In genomic region chr17:36020191-36021073, GRCm38 (mm10) we compare ENCODE assay signal across 8 mouse cellular contexts. TPM values are rescaled to one million over a fixed set of nuclear protein-coding genes. Genes with fewer than 3 reads are reported as not detected.
A peak's percentile ranks its signal among the peaks of the same experiment; 100 is the strongest.
DNase-seq lines count a peak whose midpoint lies in the region; ATAC-seq and TF ChIP-seq lines count a peak whose summit lies in the region.

Gene H2-T24, minus strand, starts transcription at chr17:36020560.

- TF ChIP-seq CTCF in Patski (IDR thresholded peaks at IDR 0.05): peak; percentile 69

- H3K9me3 ChIP-seq in embryonic facial prominence, embryonic 15.5 days (replicated peaks): no peaks in the 10 kb centered on the region
- H3K9me3 ChIP-seq in hindbrain, embryonic 11.5 days (ENCODE audit: control insufficient read depth, low read length): no peaks in the 10 kb centered on the region
- H3K9me3 ChIP-seq in limb, embryonic 15.5 days: no peaks in the 10 kb centered on the region
- no peaks in the 10 kb centered on the region for H3K9me3 ChIP-seq in forebrain, embryonic 13.5 days (replicated peaks)

- H3K27me3 ChIP-seq in Patski: no peaks in the 10 kb centered on the region
- H3K27me3 ChIP-seq in embryonic facial prominence, embryonic 15.5 days: no peaks in the 10 kb centered on the region
- no peaks in the 10 kb centered on the region for H3K27me3 ChIP-seq in hindbrain, embryonic 11.5 days (ENCODE audit: control insufficient read depth, insufficient read depth, low read length)
- H3K27me3 ChIP-seq in limb, embryonic 15.5 days: no peaks in the 10 kb centered on the region
- no peaks in the 10 kb centered on the region for H3K27me3 ChIP-seq in forebrain, embryonic 13.5 days

- peak within 1 kb of the TSS; percentile 30 for H3K4me2 ChIP-seq in embryonic facial prominence, embryonic 15.5 days (replicated peaks)
- no peak within 1 kb of the TSS for H3K4me2 ChIP-seq in hindbrain, embryonic 11.5 days (replicated peaks; ENCODE audit: low read depth, low read length)
- 0 out of 2 replicates have a peak within 1 kb of the TSS, but pooled peaks have one; percentile 19 for H3K4me2 ChIP-seq in limb, embryonic 15.5 days
- H3K4me2 ChIP-seq in forebrain, embryonic 13.5 days: no peak within 1 kb of the TSS

- CTCF ChIA-PET in Patski (lab: Charles Lee): interaction anchor here (0.8 to 4.4 kb wide), 7 partner anchors 11 to 41 kb away, joined by 3 to 44 read pairs (median 4); no protein-coding TSS in a partner anchor

- POLR2A ChIA-PET in Patski (lab: Charles Lee): interaction anchor here (2.9 kb wide), 1 partner anchor 15 kb away, joined by 9 read pairs; no protein-coding TSS in a partner anchor

- DNase-seq in A20 (ENCODE audit: low read depth, low spot score): peak; percentile 96
- no peak for DNase-seq in Patski (ENCODE audit: low read depth, low spot score)
- DNase-seq in hindbrain, embryonic 11.5 days (ENCODE audit: low spot score): peak; percentile 22
- DNase-seq in thymus, postnatal 0 days (ENCODE audit: low spot score): peak; percentile 91

- ATAC-seq in Patski: peak; percentile 68
- no peak for ATAC-seq in embryonic facial prominence, embryonic 15.5 days (ENCODE audit: insufficient number of reproducible peaks, low FRiP score, low TSS enrichment, low read depth)
- no peak for ATAC-seq in hindbrain, embryonic 11.5 days (ENCODE audit: low FRiP score)
- ATAC-seq in limb, embryonic 15.5 days (ENCODE audit: insufficient number of reproducible peaks, low FRiP score, low TSS enrichment, low read depth): no peak
- peak; percentile 93 for ATAC-seq in monocyte, adult 5-6 weeks (replicated peaks; ENCODE audit: insufficient number of reproducible peaks, low FRiP score, low TSS enrichment, poor library complexity, severe bottlenecking)
- no peak for ATAC-seq in forebrain, embryonic 13.5 days

- in situ Hi-C loops in Patski (cut with MboI; ENCODE audit: low pct_unique_long_range_greater_than_20kb): no loop called here

- no peak within 1 kb of the TSS for H3K9ac ChIP-seq in embryonic facial prominence, embryonic 15.5 days
- no peak within 1 kb of the TSS for H3K9ac ChIP-seq in hindbrain, embryonic 11.5 days (ENCODE audit: low read depth, low read length)
- no peak within 1 kb of the TSS for H3K9ac ChIP-seq in limb, embryonic 15.5 days
- no peak within 1 kb of the TSS for H3K9ac ChIP-seq in forebrain, embryonic 13.5 days

- H3K27ac ChIP-seq in embryonic facial prominence, embryonic 15.5 days (replicated peaks): peak within 1 kb of the TSS; percentile 11; the same call in 1 of the 2 replicates
- H3K27ac ChIP-seq in hindbrain, embryonic 11.5 days (ENCODE audit: low read depth, low read length): no peak within 1 kb of the TSS
- peak within 1 kb of the TSS; percentile 33; the same call in 1 of the 2 replicates for H3K27ac ChIP-seq in limb, embryonic 15.5 days
- H3K27ac ChIP-seq in forebrain, embryonic 13.5 days: no peak within 1 kb of the TSS

- 31% methylated on average over 15 of the region's 15 CpGs for WGBS in embryonic facial prominence, embryonic 15.5 days
- WGBS in hindbrain, embryonic 11.5 days: 48% methylated on average over 15 of the region's 15 CpGs
- WGBS in limb, embryonic 15.5 days: 37% methylated on average over 15 of the region's 15 CpGs
- 44% methylated on average over 15 of the region's 15 CpGs for WGBS in forebrain, embryonic 13.5 days

- H3K36me3 ChIP-seq in embryonic facial prominence, embryonic 15.5 days: no peaks in the 10 kb centered on the region
- H3K36me3 ChIP-seq in hindbrain, embryonic 11.5 days (ENCODE audit: control insufficient read depth, insufficient read depth, low read length): no peaks in the 10 kb centered on the region
- H3K36me3 ChIP-seq in limb, embryonic 15.5 days: peaks cover 3% of the 10 kb centered on the region
- H3K36me3 ChIP-seq in forebrain, embryonic 13.5 days (ENCODE audit: poor library complexity, severe bottlenecking): peaks cover 5% of the 10 kb centered on the region; the same call in 1 of the 2 replicates

- peak within 1 kb of the TSS; percentile 21; the same call in 1 of the 2 replicates for H3K4me3 ChIP-seq in embryonic facial prominence, embryonic 15.5 days (replicated peaks)
- H3K4me3 ChIP-seq in hindbrain, embryonic 11.5 days (ENCODE audit: low read depth, low read length): no peak within 1 kb of the TSS
- H3K4me3 ChIP-seq in limb, embryonic 15.5 days: peak within 1 kb of the TSS; percentile 10; the same call in 1 of the 2 replicates
- H3K4me3 ChIP-seq in forebrain, embryonic 13.5 days: no peak within 1 kb of the TSS

- peaks cover 16% of the 10 kb centered on the region for H3K4me1 ChIP-seq in embryonic facial prominence, embryonic 15.5 days
- H3K4me1 ChIP-seq in hindbrain, embryonic 11.5 days (replicated peaks; ENCODE audit: control insufficient read depth, insufficient read depth, low read length): no peaks in the 10 kb centered on the region
- H3K4me1 ChIP-seq in limb, embryonic 15.5 days: peaks cover 10% of the 10 kb centered on the region
- peaks cover 5% of the 10 kb centered on the region; the same call in 1 of the 2 replicates for H3K4me1 ChIP-seq in forebrain, embryonic 13.5 days

RNA-seq across cellular contexts. Expression of gene H2-T24, which starts in this region (rescaled TPM):
- polyA plus RNA-seq in Patski (2021): 0.31 TPM
- 3.0 and 3.7 TPM in 2 replicates for polyA plus RNA-seq in embryonic facial prominence, embryonic 15.5 days (2015; fragmentation: Nextera tagmentation; extraction: Ambion mirVana)
- 4.1 and 5.9 TPM in 2 replicates for polyA plus RNA-seq in hindbrain, embryonic 11.5 days (2014; fragmentation: Nextera tagmentation; extraction: Ambion mirVana)
- polyA plus RNA-seq in limb, embryonic 15.5 days (2015; fragmentation: Nextera tagmentation; extraction: Ambion mirVana): 2.8 and 2.9 TPM in 2 replicates
- 59.4 to 98.9 TPM (median 63.8 TPM) in 3 replicates for total RNA-seq in monocyte, adult 5-6 weeks (2017)
- polyA plus RNA-seq in thymus, postnatal 0 days (2015; fragmentation: Nextera tagmentation; extraction: Ambion mirVana): 4.2 and 6.5 TPM in 2 replicates
- polyA plus RNA-seq in forebrain, embryonic 13.5 days (2015; fragmentation: Nextera tagmentation; extraction: Ambion mirVana): 6.3 and 6.5 TPM in 2 replicates

Comparison
In these comparisons a context has a peak if more than half of its experiments do, and no peak if none do; other contexts are left out.
1. Peak in ATAC-seq in Patski; RNA of the gene not detected or under 1 TPM.
2. H3K27ac ChIP-seq: peak in embryonic facial prominence, embryonic 15.5 days (single experiment) and limb, embryonic 15.5 days (single experiment); none in hindbrain, embryonic 11.5 days (single experiment) and forebrain, embryonic 13.5 days (single experiment).
3. H3K4me2 ChIP-seq: peak in embryonic facial prominence, embryonic 15.5 days (single experiment) and limb, embryonic 15.5 days (single experiment); none in hindbrain, embryonic 11.5 days (single experiment) and forebrain, embryonic 13.5 days (single experiment).
4. H3K4me3 ChIP-seq: peak in embryonic facial prominence, embryonic 15.5 days (single experiment) and limb, embryonic 15.5 days (single experiment); none in hindbrain, embryonic 11.5 days (single experiment) and forebrain, embryonic 13.5 days (single experiment).